In the genomic region with DNA sequence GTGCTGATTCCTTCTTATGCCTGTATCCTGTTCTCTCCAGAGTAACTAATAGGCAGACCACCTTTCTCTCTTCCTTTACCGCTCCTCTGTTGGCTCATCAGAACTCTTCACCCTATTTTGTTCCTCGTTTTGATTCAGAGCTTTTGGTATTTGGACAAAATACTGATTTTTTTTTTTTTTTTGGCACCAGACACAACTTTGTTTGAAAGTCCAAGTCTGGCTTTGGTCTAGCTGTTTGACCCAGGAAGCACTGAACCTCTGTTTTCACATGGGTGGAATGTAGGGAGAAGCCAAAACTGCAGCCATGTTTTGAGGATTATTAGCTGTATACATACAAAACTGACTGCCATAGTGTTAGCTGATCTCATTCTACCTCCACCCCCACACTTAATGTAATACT, we compare ENCODE assay signal across 24 mouse cellular contexts.
"Had no signal": no experiment of that assay in that cellular context is flagged by ENCODE, and none has a peak within 500 bp of the region (broad histone marks: within the 10 kb centered on the region; RNA-seq: fewer than 3 reads in every experiment).

No protein-coding gene starts in this region.

- H3K27me3 ChIP-seq: heart, embryonic 12.5 days; hindbrain, embryonic 12.5 days; intestine, embryonic 15.5 days; limb, embryonic 12.5 days had no signal

- H3K4me1 ChIP-seq: limb, embryonic 10.5 days had no signal

- ATAC-seq: forebrain, embryonic 16.5 days; hindbrain, embryonic 16.5 days; inflammation-experienced regulatory T-cells, adult 6 months; intestine, embryonic 15.5 days; intestine, postnatal 0 days had no signal

- H3K9ac ChIP-seq: heart, embryonic 12.5 days; hindbrain, embryonic 12.5 days; hindbrain, embryonic 14.5 days; intestine, embryonic 15.5 days; limb, embryonic 12.5 days had no signal

- H3K27ac ChIP-seq: gastrocnemius, adult 2 months; heart, embryonic 10.5 days; hindbrain, embryonic 10.5 days; hindbrain, embryonic 12.5 days; hindbrain, embryonic 14.5 days; intestine, embryonic 15.5 days; left cerebral cortex, adult 2 months; limb, embryonic 10.5 days; limb, embryonic 12.5 days had no signal

- H3K9me3 ChIP-seq: heart, embryonic 10.5 days; heart, embryonic 12.5 days; hindbrain, embryonic 10.5 days; hindbrain, embryonic 12.5 days; intestine, embryonic 15.5 days; limb, embryonic 10.5 days; limb, embryonic 12.5 days had no signal

- H3K4me3 ChIP-seq: gastrocnemius, adult 2 months; heart, embryonic 10.5 days; heart, embryonic 12.5 days; hindbrain, embryonic 10.5 days; hindbrain, embryonic 12.5 days; intestine, embryonic 15.5 days; layer of hippocampus, adult 2 months; left cerebral cortex, adult 2 months; limb, embryonic 10.5 days; limb, embryonic 12.5 days had no signal

- H3K36me3 ChIP-seq: intestine, embryonic 15.5 days had no signal

- DNase-seq: gastrocnemius, adult 2 months; gastrocnemius, postnatal 10 days; gastrocnemius, postnatal 25 days; heart, adult 18-20 months; heart, postnatal 10 days; heart, postnatal 4 days; kidney, adult 8-10 months; kidney, postnatal 14 days; kidney, postnatal 4 days; liver had no signal

- H3K4me2 ChIP-seq: heart, embryonic 12.5 days; hindbrain, embryonic 12.5 days; hindbrain, embryonic 14.5 days; intestine, embryonic 15.5 days; limb, embryonic 12.5 days had no signal
